Mouse (Mus musculus) heart, embryonic 11.5 days (tissue): ENCODE results near the gene Mrtfa. TPM values are rescaled to one million over a fixed set of nuclear protein-coding genes. Genes with fewer than 3 reads are reported as not detected.

ENCODE experiments used
- ATAC-seq: fragments of 200-750 bp; cut with Nextera tagmentation; replicated peaks from 2 replicates; pipeline ENCODE4 v1.8.0; 2017; ENCODE audit warnings: moderate library complexity; ENCODE audit not compliant: insufficient number of reproducible peaks, low FRiP score, low TSS enrichment
- H3K27ac ChIP-seq: fragments of 300-500 bp; sonication (generic); 2 replicates; pipeline ENCODE4 v1.5.1; 2014; ENCODE audit warnings: mild to moderate bottlenecking, low read depth, low read length
- H3K27me3 ChIP-seq: fragments of 300-500 bp; sonication (generic); 2 replicates; pipeline ENCODE4 v1.6.1; 2014; ENCODE audit warnings: mild to moderate bottlenecking, low read length, mixed read lengths; ENCODE audit not compliant: control insufficient read depth, insufficient read depth
- H3K36me3 ChIP-seq: fragments of 300-500 bp; sonication (generic); 2 replicates; pipeline ENCODE4 v1.6.1; 2014; ENCODE audit warnings: mild to moderate bottlenecking, low read length, moderate library complexity, mixed read lengths; ENCODE audit not compliant: control insufficient read depth, insufficient read depth
- H3K4me1 ChIP-seq: fragments of 300-500 bp; sonication (generic); 2 replicates; pipeline ENCODE4 v1.6.1; 2014; ENCODE audit warnings: low read length; ENCODE audit not compliant: control insufficient read depth, insufficient read depth
- H3K4me2 ChIP-seq: fragments of 300-500 bp; sonication (generic); 2 replicates; pipeline ENCODE4 v1.6.1; 2014; ENCODE audit warnings: mild to moderate bottlenecking, moderate library complexity
- H3K4me3 ChIP-seq: fragments of 300-500 bp; sonication (generic); 2 replicates; pipeline ENCODE4 v1.5.1; 2014; ENCODE audit warnings: low read depth, low read length
- H3K9ac ChIP-seq: fragments of 300-500 bp; sonication (generic); 2 replicates; pipeline ENCODE4 v1.6.1; 2014; ENCODE audit warnings: mild to moderate bottlenecking, low read depth, low read length, moderate library complexity
- H3K9me3 ChIP-seq: fragments of 300-500 bp; sonication (generic); replicated peaks from 2 replicates; pipeline ENCODE4 v1.6.1; 2016; ENCODE audit warnings: low read length; ENCODE audit not compliant: control insufficient read depth
- WGBS: fragments of 180-500 bp; shearing (Covaris S2); extraction: QIAGEN DNeasy Blood & Tissue Kit; methylation state at CpG from one replicate; pipeline ENCODE4 v1.1.7; 2014; ENCODE audit not compliant: insufficient replicate concordance; 5-methylcytosine and 5-hydroxymethylcytosine counted together
- polyA plus RNA-seq: library from polyadenylated mRNA; unstranded; fragments of >200 nt; fragmentation: Nextera tagmentation; extraction: Ambion mirVana; gene quantifications from 2 replicates; pipeline ENCODE4 v1.2.1, GENCODE M21; 2014

Mrtfa gene
- polyA plus RNA-seq, 1 experiment from 2014 or later = 20.9 TPM

DNA sequence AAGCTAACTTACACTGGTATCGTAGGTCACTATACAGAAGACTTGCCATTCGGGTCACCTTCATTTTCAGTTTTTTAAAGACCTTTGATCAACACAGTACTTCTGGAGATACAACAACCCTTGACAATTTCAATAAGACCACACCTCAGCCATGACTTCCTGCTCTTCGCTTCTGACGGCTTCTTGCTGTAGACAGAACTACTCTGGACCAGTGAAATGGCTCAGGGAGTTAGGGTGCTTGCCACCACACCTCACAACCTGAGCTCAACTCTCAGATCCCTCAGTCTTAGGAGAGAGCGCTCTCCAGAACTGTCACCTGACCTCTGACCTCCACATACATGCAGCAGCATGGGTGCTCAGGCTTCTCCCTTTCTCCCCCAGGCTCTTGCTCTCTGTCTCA is 59.4 kb downstream of the Mrtfa start:
- H3K36me3 ChIP-seq = no peaks in the 10 kb centered on the region
- no peak for ATAC-seq
- 85% methylated on average over 5 of the region's 5 CpGs for WGBS

GRCm38 (mm10) chr15:81129970-81130369 is 60.6 kb downstream of the Mrtfa start:
- Histone ChIP-seq H3K27ac (no peak overlapping the region), H3K36me3 (no peaks in the 10 kb centered on the region), H3K4me1 (no peaks in the 10 kb centered on the region), H3K4me2 (no peak overlapping the region), H3K9me3 (no peaks in the 10 kb centered on the region), H3K4me3 (no peak overlapping the region), H3K27me3 (no peaks in the 10 kb centered on the region), H3K9ac (no peak overlapping the region)
- ATAC-seq = no peak
- WGBS = 84% methylated on average over 8 of the region's 8 CpGs

More for the DNA sequence above, 59.4 kb downstream of the Mrtfa start:
- Histone ChIP-seq H3K9ac (no peak overlapping the region), H3K27ac (no peak overlapping the region), H3K4me3 (no peak overlapping the region), H3K4me2 (no peak overlapping the region), H3K27me3 (no peaks in the 10 kb centered on the region), H3K4me1 (no peaks in the 10 kb centered on the region), H3K9me3 (no peaks in the 10 kb centered on the region)

- Histone ChIP-seq H3K4me1 (no peaks in the 10 kb centered on the region), H3K27ac (no peak overlapping the region), H3K4me3 (no peak overlapping the region), H3K4me2 (no peak overlapping the region), H3K9me3 (no peaks in the 10 kb centered on the region), H3K27me3 (no peaks in the 10 kb centered on the region), H3K9ac (no peak overlapping the region), H3K36me3 (no peaks in the 10 kb centered on the region)
- WGBS = 79% methylated on average over 5 of the region's 5 CpGs
- no peak for ATAC-seq
These were observed 62.3 kb downstream of the Mrtfa start for GRCm38 (mm10) chr15:81128155-81128838.

- Histone ChIP-seq H3K27me3 (no peaks in the 10 kb centered on the region), H3K4me1 (no peaks in the 10 kb centered on the region), H3K36me3 (no peaks in the 10 kb centered on the region), H3K4me3 (no peak overlapping the region), H3K9ac (no peak overlapping the region), H3K27ac (no peak overlapping the region), H3K4me2 (no peak overlapping the region), H3K9me3 (no peaks in the 10 kb centered on the region)
- 87% methylated on average over 2 of the region's 2 CpGs for WGBS
- no peak for ATAC-seq
These were observed 66.3 kb downstream of the Mrtfa start for GRCm38 (mm10) chr15:81124282-81124681.

- Histone ChIP-seq H3K9ac (no peak overlapping the region), H3K4me1 (no peaks in the 10 kb centered on the region), H3K36me3 (no peaks in the 10 kb centered on the region), H3K4me3 (no peak overlapping the region), H3K27me3 (no peaks in the 10 kb centered on the region), H3K4me2 (no peak overlapping the region), H3K9me3 (no peaks in the 10 kb centered on the region), H3K27ac (no peak overlapping the region)
- WGBS = 76% methylated on average over 5 of the region's 5 CpGs
- ATAC-seq = no peak
These were observed 67.4 kb downstream of the Mrtfa start for GRCm38 (mm10) chr15:81123122-81123521.

GRCm38 (mm10) chr15:81122535-81122934 is 68.0 kb downstream of the Mrtfa start:
- WGBS = 36% methylated on average over 4 of the region's 4 CpGs
- ATAC-seq = no peak
- no peak overlapping the region for H3K27ac ChIP-seq

DNA sequence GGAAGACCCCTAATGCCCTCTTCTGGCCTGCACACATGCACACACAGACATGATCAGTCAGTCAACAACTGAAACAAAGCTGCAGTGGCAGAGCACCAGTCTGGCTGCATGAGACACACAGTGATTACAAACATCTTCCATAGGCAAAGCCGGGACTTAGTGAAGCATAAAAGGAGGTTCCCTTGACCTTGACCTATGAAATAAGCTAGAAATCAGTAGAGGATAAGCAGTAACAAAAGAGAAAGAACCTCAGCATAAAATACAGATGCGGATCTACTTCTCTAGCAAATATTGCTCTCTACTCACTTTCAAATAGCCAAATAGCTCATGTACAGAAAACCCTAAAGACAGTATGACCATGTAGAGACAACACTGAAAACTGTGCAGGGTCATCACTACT is 68.5 kb downstream of the Mrtfa start:
- Histone ChIP-seq H3K4me3 (no peak overlapping the region), H3K27me3 (no peaks in the 10 kb centered on the region), H3K36me3 (no peaks in the 10 kb centered on the region), H3K4me1 (no peaks in the 10 kb centered on the region), H3K9ac (no peak overlapping the region), H3K4me2 (no peak overlapping the region), H3K27ac (no peak overlapping the region), H3K9me3 (no peaks in the 10 kb centered on the region)
- ATAC-seq = no peak
- whole genome bisulfite sequencing = 73% methylated on average over 2 of the region's 2 CpGs

More at GRCm38 (mm10) chr15:81122535-81122934, 68.0 kb downstream of the Mrtfa start:
- Histone ChIP-seq H3K4me2 (no peak overlapping the region), H3K4me1 (no peaks in the 10 kb centered on the region), H3K4me3 (no peak overlapping the region), H3K36me3 (no peaks in the 10 kb centered on the region), H3K27me3 (no peaks in the 10 kb centered on the region), H3K9ac (no peak overlapping the region), H3K9me3 (no peaks in the 10 kb centered on the region)

DNA sequence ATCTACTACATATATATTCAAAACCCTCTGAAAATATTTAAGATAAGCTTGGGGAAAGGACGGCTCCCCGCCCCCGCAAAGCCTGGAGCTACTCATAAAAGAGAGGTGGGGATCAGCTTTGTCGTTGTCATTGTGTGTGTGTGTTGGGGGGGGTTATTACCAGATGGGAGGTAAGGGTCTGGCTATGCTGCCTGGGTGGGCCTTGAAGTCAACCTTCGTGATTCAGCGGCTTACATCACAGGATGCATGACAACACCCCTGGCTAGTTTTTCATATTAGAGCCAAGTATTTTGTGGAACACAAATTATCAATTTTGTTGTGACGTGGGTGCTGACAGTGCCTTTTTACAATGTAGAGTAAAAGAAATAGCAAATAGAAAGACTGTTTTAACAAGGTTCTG is 69.6 kb downstream of the Mrtfa start:
- Histone ChIP-seq H3K36me3 (peaks cover 3% of the 10 kb centered on the region; the same call in 1 of the 2 replicates), H3K27ac (no peak overlapping the region), H3K4me2 (no peak overlapping the region), H3K9me3 (no peaks in the 10 kb centered on the region), H3K4me3 (no peak overlapping the region), H3K27me3 (no peaks in the 10 kb centered on the region), H3K4me1 (no peaks in the 10 kb centered on the region), H3K9ac (no peak overlapping the region)
- no peak for ATAC-seq
- 84% methylated on average over 7 of the region's 7 CpGs for WGBS

DNA sequence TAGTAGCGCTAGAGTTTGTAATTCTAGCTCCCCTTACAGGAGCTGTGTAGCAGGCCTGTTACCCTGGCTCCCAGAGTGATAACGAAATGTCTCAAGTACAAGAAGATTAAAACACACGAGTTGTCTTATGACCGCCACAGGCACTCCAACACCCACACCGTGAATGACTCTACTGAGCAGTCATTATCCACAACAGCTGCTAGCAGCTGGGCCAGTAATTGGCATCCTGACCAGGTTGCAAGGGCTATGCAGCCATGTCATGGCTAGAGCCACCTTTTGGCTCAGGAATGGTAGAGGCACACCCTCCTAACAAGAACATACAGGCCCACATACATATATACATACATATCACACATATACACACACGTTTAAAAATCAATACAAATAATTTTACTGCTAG is 70.4 kb downstream of the Mrtfa start:
- Histone ChIP-seq H3K27me3 (no peaks in the 10 kb centered on the region), H3K4me2 (no peak overlapping the region), H3K27ac (no peak overlapping the region), H3K9ac (no peak overlapping the region), H3K9me3 (no peaks in the 10 kb centered on the region), H3K4me1 (no peaks in the 10 kb centered on the region), H3K36me3 (peaks cover 3% of the 10 kb centered on the region; the same call in 1 of the 2 replicates), H3K4me3 (no peak overlapping the region)
- ATAC-seq = no peak
- WGBS = 64% methylated on average over 6 of the region's 6 CpGs
